Mouse (Mus musculus): ENCODE data around the gene Trmt6. TPM values are rescaled to one million over a fixed set of nuclear protein-coding genes. Genes with fewer than 3 reads are reported as not detected.
A peak's percentile ranks its signal among the peaks of the same experiment; 100 is the strongest.

The Trmt6 gene
- polyA plus RNA-seq, 1 experiment from 2014 or later: 37.2 TPM

- Histone ChIP-seq H3K36me3 (ENCODE audit: control insufficient read depth, insufficient read depth, low read length) (peaks cover 11% of the 10 kb centered on the region; the same call in 1 of the 2 replicates), H3K4me2 (replicated peaks; ENCODE audit: low read depth, low read length) (peak within 1 kb of the TSS; percentile 81), H3K4me1 (ENCODE audit: control insufficient read depth, insufficient read depth, low read length) (peaks cover 9% of the 10 kb centered on the region; the same call in 1 of the 2 replicates), H3K27ac (ENCODE audit: low read depth, low read length) (peak within 1 kb of the TSS; percentile 78; the same call in 1 of the 2 replicates), H3K4me3 (ENCODE audit: low read length) (peak within 1 kb of the TSS; percentile 83), H3K27me3 (ENCODE audit: control insufficient read depth, insufficient read depth, low read length) (no peaks in the 10 kb centered on the region), H3K9ac (ENCODE audit: low read depth, low read length) (peak within 1 kb of the TSS; percentile 80), H3K9me3 (ENCODE audit: control insufficient read depth, low read length) (no peaks in the 10 kb centered on the region)
- WGBS: under 1% methylated on average over 85 of the region's 96 CpGs
- peak; percentile 96 for ATAC-seq (ENCODE audit: low FRiP score, low TSS enrichment)
These were observed 30.8 kb upstream of the Trmt6 start, which contains the start of gene Crls1 for GRCm38 (mm10) chr2:132846407-132847358. Gene Crls1, plus strand, starts transcription at chr2:132846666.

- no peaks in the 10 kb centered on the region for H3K27me3 ChIP-seq (ENCODE audit: control insufficient read depth, insufficient read depth, low read length)
- ATAC-seq (ENCODE audit: low FRiP score, low TSS enrichment): no peak
- H3K27ac ChIP-seq (ENCODE audit: low read depth, low read length): no peak overlapping the region
- H3K36me3 ChIP-seq (ENCODE audit: control insufficient read depth, insufficient read depth, low read length): peaks cover 31% of the 10 kb centered on the region; the same call in 1 of the 2 replicates
- no peak overlapping the region for H3K4me3 ChIP-seq (ENCODE audit: low read length)
- H3K9me3 ChIP-seq (ENCODE audit: control insufficient read depth, low read length): no peaks in the 10 kb centered on the region
- no peaks in the 10 kb centered on the region for H3K4me1 ChIP-seq (ENCODE audit: control insufficient read depth, insufficient read depth, low read length)
- WGBS: 93% methylated on average over 4 of the region's 4 CpGs
- H3K4me2 ChIP-seq (replicated peaks; ENCODE audit: low read depth, low read length): no peak overlapping the region
- no peak overlapping the region for H3K9ac ChIP-seq (ENCODE audit: low read depth, low read length)
These were observed 25.2 kb upstream of the Trmt6 start for GRCm38 (mm10) chr2:132841071-132841470.

- Histone ChIP-seq H3K9me3 (ENCODE audit: control insufficient read depth, low read length) (no peaks in the 10 kb centered on the region), H3K4me1 (ENCODE audit: control insufficient read depth, insufficient read depth, low read length) (no peaks in the 10 kb centered on the region), H3K9ac (ENCODE audit: low read depth, low read length) (no peak overlapping the region), H3K27ac (ENCODE audit: low read depth, low read length) (no peak overlapping the region), H3K4me3 (ENCODE audit: low read length) (no peak overlapping the region), H3K36me3 (ENCODE audit: control insufficient read depth, insufficient read depth, low read length) (peaks cover 44% of the 10 kb centered on the region), H3K27me3 (ENCODE audit: control insufficient read depth, insufficient read depth, low read length) (no peaks in the 10 kb centered on the region), H3K4me2 (replicated peaks; ENCODE audit: low read depth, low read length) (no peak overlapping the region)
- ATAC-seq (ENCODE audit: low FRiP score, low TSS enrichment): no peak
- 94% methylated on average over 2 of the region's 2 CpGs for WGBS
These were observed 12.9 kb downstream of the Trmt6 start for GRCm38 (mm10) chr2:132802976-132803375.

- H3K4me2 ChIP-seq (replicated peaks; ENCODE audit: low read depth, low read length): no peak overlapping the region
- H3K9me3 ChIP-seq (ENCODE audit: control insufficient read depth, low read length): no peaks in the 10 kb centered on the region
- H3K27ac ChIP-seq (ENCODE audit: low read depth, low read length): no peak overlapping the region
- ATAC-seq (ENCODE audit: low FRiP score, low TSS enrichment): no peak
- whole genome bisulfite sequencing: 85% methylated on average over 7 of the region's 7 CpGs
- no peak overlapping the region for H3K9ac ChIP-seq (ENCODE audit: low read depth, low read length)
- no peaks in the 10 kb centered on the region for H3K27me3 ChIP-seq (ENCODE audit: control insufficient read depth, insufficient read depth, low read length)
- H3K4me3 ChIP-seq (ENCODE audit: low read length): no peak overlapping the region
- H3K36me3 ChIP-seq (ENCODE audit: control insufficient read depth, insufficient read depth, low read length): no peaks in the 10 kb centered on the region
- no peaks in the 10 kb centered on the region for H3K4me1 ChIP-seq (ENCODE audit: control insufficient read depth, insufficient read depth, low read length)
These were observed 21.7 kb downstream of the Trmt6 start for GRCm38 (mm10) chr2:132794204-132794586.

- H3K36me3 ChIP-seq (ENCODE audit: control insufficient read depth, insufficient read depth, low read length): no peaks in the 10 kb centered on the region
- no peaks in the 10 kb centered on the region for H3K27me3 ChIP-seq (ENCODE audit: control insufficient read depth, insufficient read depth, low read length)
- no peaks in the 10 kb centered on the region for H3K9me3 ChIP-seq (ENCODE audit: control insufficient read depth, low read length)
- H3K4me1 ChIP-seq (ENCODE audit: control insufficient read depth, insufficient read depth, low read length): no peaks in the 10 kb centered on the region
- 88% methylated on average over 19 of the region's 19 CpGs for WGBS
- no peak overlapping the region for H3K9ac ChIP-seq (ENCODE audit: low read depth, low read length)
- no peak overlapping the region for H3K4me2 ChIP-seq (replicated peaks; ENCODE audit: low read depth, low read length)
- H3K27ac ChIP-seq (ENCODE audit: low read depth, low read length): no peak overlapping the region
- H3K4me3 ChIP-seq (ENCODE audit: low read length): no peak overlapping the region
- no peak for ATAC-seq (ENCODE audit: low FRiP score, low TSS enrichment)
These were observed 22.2 kb downstream of the Trmt6 start for GRCm38 (mm10) chr2:132793441-132794203.

- ATAC-seq (ENCODE audit: low FRiP score, low TSS enrichment): no peak
- Histone ChIP-seq H3K4me1 (ENCODE audit: control insufficient read depth, insufficient read depth, low read length) (no peaks in the 10 kb centered on the region), H3K4me2 (replicated peaks; ENCODE audit: low read depth, low read length) (no peak overlapping the region), H3K4me3 (ENCODE audit: low read length) (no peak overlapping the region), H3K9me3 (ENCODE audit: control insufficient read depth, low read length) (no peaks in the 10 kb centered on the region), H3K27ac (ENCODE audit: low read depth, low read length) (no peak overlapping the region), H3K36me3 (ENCODE audit: control insufficient read depth, insufficient read depth, low read length) (no peaks in the 10 kb centered on the region), H3K9ac (ENCODE audit: low read depth, low read length) (no peak overlapping the region), H3K27me3 (ENCODE audit: control insufficient read depth, insufficient read depth, low read length) (peaks cover 4% of the 10 kb centered on the region; the same call in 1 of the 2 replicates)
- 85% methylated on average over 6 of the region's 6 CpGs for WGBS
These were observed 31.8 kb downstream of the Trmt6 start for GRCm38 (mm10) chr2:132784039-132784438.

- Histone ChIP-seq H3K27me3 (ENCODE audit: control insufficient read depth, insufficient read depth, low read length) (peaks cover 4% of the 10 kb centered on the region; the same call in 1 of the 2 replicates), H3K27ac (ENCODE audit: low read depth, low read length) (no peak overlapping the region), H3K9ac (ENCODE audit: low read depth, low read length) (no peak overlapping the region), H3K4me2 (replicated peaks; ENCODE audit: low read depth, low read length) (peak overlapping the region; percentile 88), H3K4me3 (ENCODE audit: low read length) (peak overlapping the region; percentile 39), H3K36me3 (ENCODE audit: control insufficient read depth, insufficient read depth, low read length) (no peaks in the 10 kb centered on the region), H3K9me3 (ENCODE audit: control insufficient read depth, low read length) (no peaks in the 10 kb centered on the region), H3K4me1 (ENCODE audit: control insufficient read depth, insufficient read depth, low read length) (no peaks in the 10 kb centered on the region)
- WGBS: under 1% methylated on average over 39 of the region's 41 CpGs
- ATAC-seq (ENCODE audit: low FRiP score, low TSS enrichment): peak; percentile 99
These were observed 34.3 kb downstream of the Trmt6 start for GRCm38 (mm10) chr2:132781439-132782068.

GRCm38 (mm10) chr2:132780978-132781377, 34.9 kb downstream of the Trmt6 start, which contains the start of gene Chgb:
Gene Chgb, plus strand, starts transcription at chr2:132781278.
- WGBS: 5% methylated on average over 4 of the region's 4 CpGs
- no peak; the same call in 1 of the 2 replicates for ATAC-seq (ENCODE audit: low FRiP score, low TSS enrichment)
- no peaks in the 10 kb centered on the region for H3K4me1 ChIP-seq (ENCODE audit: control insufficient read depth, insufficient read depth, low read length)

More at GRCm38 (mm10) chr2:132780978-132781377, 34.9 kb downstream of the Trmt6 start, which contains the start of gene Chgb:
- H3K4me3 ChIP-seq (ENCODE audit: low read length): peak within 1 kb of the TSS; percentile 39
- no peak within 1 kb of the TSS for H3K9ac ChIP-seq (ENCODE audit: low read depth, low read length)
- H3K27me3 ChIP-seq (ENCODE audit: control insufficient read depth, insufficient read depth, low read length): peaks cover 4% of the 10 kb centered on the region; the same call in 1 of the 2 replicates
- no peaks in the 10 kb centered on the region for H3K36me3 ChIP-seq (ENCODE audit: control insufficient read depth, insufficient read depth, low read length)
- peak within 1 kb of the TSS; percentile 88 for H3K4me2 ChIP-seq (replicated peaks; ENCODE audit: low read depth, low read length)
- no peaks in the 10 kb centered on the region for H3K9me3 ChIP-seq (ENCODE audit: control insufficient read depth, low read length)
- no peak within 1 kb of the TSS for H3K27ac ChIP-seq (ENCODE audit: low read depth, low read length)
